Mouse (Mus musculus): Measurements from ENCODE around the gene Rangap1. TPM values are rescaled to one million over a fixed set of nuclear protein-coding genes. Genes with fewer than 3 reads are reported as not detected.

Rangap1 gene
- polyA plus RNA-seq, 1 experiment: 150 TPM

GRCm38 (mm10) chr15:81700601-81701000 lies 44.7 kb downstream of the Rangap1 start:
- Histone ChIP-seq H3K27me3 (replicated peaks) (peaks cover 24% of the 10 kb centered on the region), H3K4me1 (peaks cover 9% of the 10 kb centered on the region; the same call in 1 of the 2 replicates), H3K9me3 (no peaks in the 10 kb centered on the region), H3K4me3 (replicated peaks) (no peak overlapping the region), H3K36me3 (replicated peaks; ENCODE audit: low read length) (peaks cover 38% of the 10 kb centered on the region)
- no peak for TF ChIP-seq GATA1 (IDR thresholded peaks at IDR 0.05; ENCODE audit: borderline replicate concordance, low read length)
- TF ChIP-seq FLI1 (IDR thresholded peaks at IDR 0.05; ENCODE audit: low read length): no peak

- peaks cover 33% of the 10 kb centered on the region for H3K36me3 ChIP-seq (replicated peaks; ENCODE audit: low read length)
- TF ChIP-seq FLI1 (IDR thresholded peaks at IDR 0.05; ENCODE audit: low read length) (no peak), GATA1 (IDR thresholded peaks at IDR 0.05; ENCODE audit: borderline replicate concordance, low read length) (no peak)
- H3K4me1 ChIP-seq: peaks cover 9% of the 10 kb centered on the region; the same call in 1 of the 2 replicates
- H3K27me3 ChIP-seq (replicated peaks): peaks cover 28% of the 10 kb centered on the region
- no peaks in the 10 kb centered on the region for H3K9me3 ChIP-seq
- H3K4me3 ChIP-seq (replicated peaks): no peak overlapping the region
Measured at GRCm38 (mm10) chr15:81700161-81700560, 45.2 kb downstream of the Rangap1 start.

GRCm38 (mm10) chr15:81698532-81698931 lies 46.8 kb downstream of the Rangap1 start:
- Histone ChIP-seq H3K9me3 (no peaks in the 10 kb centered on the region), H3K4me1 (peaks cover 25% of the 10 kb centered on the region), H3K36me3 (replicated peaks; ENCODE audit: low read length) (peaks cover 17% of the 10 kb centered on the region), H3K4me3 (replicated peaks) (no peak overlapping the region), H3K27me3 (replicated peaks) (peaks cover 44% of the 10 kb centered on the region)
- TF ChIP-seq FLI1 (IDR thresholded peaks at IDR 0.05; ENCODE audit: low read length): no peak
- no peak for TF ChIP-seq GATA1 (IDR thresholded peaks at IDR 0.05; ENCODE audit: borderline replicate concordance, low read length)

DNA sequence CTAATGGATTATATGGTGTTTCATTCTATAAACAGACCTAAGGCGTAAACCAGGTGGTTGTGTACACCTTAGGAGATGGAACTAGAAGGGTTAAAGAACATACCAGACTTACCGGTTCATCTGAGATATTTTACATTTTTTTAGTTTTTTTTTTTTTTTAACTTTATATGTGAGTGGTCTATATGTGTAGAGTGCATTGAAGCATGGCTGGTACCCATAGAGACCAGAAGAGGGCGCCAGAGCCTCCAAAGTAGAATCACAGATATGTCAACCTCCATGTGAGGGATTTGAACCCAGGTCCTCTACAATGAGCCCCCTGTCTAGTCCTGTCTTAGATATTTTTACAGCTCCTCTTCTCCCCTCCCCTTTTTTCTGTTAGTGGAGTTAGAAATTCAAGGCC lies 47.5 kb downstream of the Rangap1 start:
- no peak for TF ChIP-seq GATA1 (IDR thresholded peaks at IDR 0.05; ENCODE audit: borderline replicate concordance, low read length)
- no peak for TF ChIP-seq FLI1 (IDR thresholded peaks at IDR 0.05; ENCODE audit: low read length)
- Histone ChIP-seq H3K4me3 (replicated peaks) (no peak overlapping the region), H3K27me3 (replicated peaks) (peaks cover 51% of the 10 kb centered on the region), H3K9me3 (no peaks in the 10 kb centered on the region), H3K36me3 (replicated peaks; ENCODE audit: low read length) (peaks cover 10% of the 10 kb centered on the region), H3K4me1 (peaks cover 30% of the 10 kb centered on the region)

- TF ChIP-seq FLI1 (IDR thresholded peaks at IDR 0.05; ENCODE audit: low read length) (no peak), GATA1 (IDR thresholded peaks at IDR 0.05; ENCODE audit: borderline replicate concordance, low read length) (no peak)
- H3K4me3 ChIP-seq (replicated peaks): no peak within 1 kb of the TSS
- peaks cover 3% of the 10 kb centered on the region for H3K36me3 ChIP-seq (replicated peaks; ENCODE audit: low read length)
- H3K4me1 ChIP-seq: peaks cover 32% of the 10 kb centered on the region
- peaks cover 58% of the 10 kb centered on the region for H3K27me3 ChIP-seq (replicated peaks)
- no peaks in the 10 kb centered on the region for H3K9me3 ChIP-seq
Measured at GRCm38 (mm10) chr15:81697175-81697574, 48.2 kb downstream of the Rangap1 start, which contains the start of gene Chadl. Chadl (minus strand) TSS chr15:81697287.

GRCm38 (mm10) chr15:81694891-81695290 lies 50.4 kb downstream of the Rangap1 start:
- Histone ChIP-seq H3K9me3 (no peaks in the 10 kb centered on the region), H3K4me1 (peaks cover 40% of the 10 kb centered on the region), H3K4me3 (replicated peaks) (peak overlapping the region; percentile 93), H3K36me3 (replicated peaks; ENCODE audit: low read length) (no peaks in the 10 kb centered on the region), H3K27me3 (replicated peaks) (peaks cover 72% of the 10 kb centered on the region)
- TF ChIP-seq GATA1 (IDR thresholded peaks at IDR 0.05; ENCODE audit: borderline replicate concordance, low read length): no peak
- TF ChIP-seq FLI1 (IDR thresholded peaks at IDR 0.05; ENCODE audit: low read length): no peak

GRCm38 (mm10) chr15:81693967-81694881 lies 51.1 kb downstream of the Rangap1 start:
- Histone ChIP-seq H3K9me3 (no peaks in the 10 kb centered on the region), H3K4me3 (replicated peaks) (peak overlapping the region; percentile 93), H3K36me3 (replicated peaks; ENCODE audit: low read length) (peaks cover 4% of the 10 kb centered on the region), H3K27me3 (replicated peaks) (peaks cover 75% of the 10 kb centered on the region), H3K4me1 (peaks cover 40% of the 10 kb centered on the region)
- no peak for TF ChIP-seq FLI1 (IDR thresholded peaks at IDR 0.05; ENCODE audit: low read length)
- TF ChIP-seq GATA1 (IDR thresholded peaks at IDR 0.05; ENCODE audit: borderline replicate concordance, low read length): no peak

GRCm38 (mm10) chr15:81693366-81693966 lies 51.9 kb downstream of the Rangap1 start:
- Histone ChIP-seq H3K9me3 (no peaks in the 10 kb centered on the region), H3K4me1 (peaks cover 40% of the 10 kb centered on the region), H3K36me3 (replicated peaks; ENCODE audit: low read length) (peaks cover 11% of the 10 kb centered on the region), H3K4me3 (replicated peaks) (peak overlapping the region; percentile 93), H3K27me3 (replicated peaks) (peaks cover 72% of the 10 kb centered on the region)
- TF ChIP-seq FLI1 (IDR thresholded peaks at IDR 0.05; ENCODE audit: low read length) (no peak), GATA1 (IDR thresholded peaks at IDR 0.05; ENCODE audit: borderline replicate concordance, low read length) (no peak)

- H3K36me3 ChIP-seq (replicated peaks; ENCODE audit: low read length): peaks cover 93% of the 10 kb centered on the region
- no peaks in the 10 kb centered on the region for H3K9me3 ChIP-seq
- H3K4me3 ChIP-seq (replicated peaks): no peak overlapping the region
- H3K27me3 ChIP-seq (replicated peaks): no peaks in the 10 kb centered on the region
- H3K4me1 ChIP-seq: peaks cover 16% of the 10 kb centered on the region
- TF ChIP-seq GATA1 (IDR thresholded peaks at IDR 0.05; ENCODE audit: borderline replicate concordance, low read length) (no peak), FLI1 (IDR thresholded peaks at IDR 0.05; ENCODE audit: low read length) (no peak)
Measured at GRCm38 (mm10) chr15:81680301-81680805, 65.0 kb downstream of the Rangap1 start.

Data from megakaryocyte, embryonic 14.5 days (primary cell).